Mouse (Mus musculus): ENCODE measurements around the gene Clec10a. TPM values are rescaled to one million over a fixed set of nuclear protein-coding genes. Genes with fewer than 3 reads are reported as not detected.
"Not testable (repeated sequence)": the region's sequence is repeated elsewhere in the genome, so short reads cannot be mapped to it uniquely, and the experiment has no call there.

The Clec10a gene
- 0.67 and 0.80 TPM in 2 replicates for polyA plus RNA-seq (2015; fragmentation: Nextera tagmentation; extraction: Ambion mirVana)

GRCm38 (mm10) chr11:70155897-70156296 lies at the start of gene Clec10a:
Gene Clec10a (plus strand): TSS chr11:70156197.
- H3K36me3 ChIP-seq (ENCODE audit: insufficient read depth, low read length); H3K9me3 ChIP-seq (ENCODE audit: low read length); H3K9ac ChIP-seq (replicated peaks; ENCODE audit: low read length); H3K4me2 ChIP-seq (replicated peaks; ENCODE audit: low read depth, low read length); ATAC-seq (ENCODE audit: low FRiP score, low TSS enrichment); H3K4me3 ChIP-seq (ENCODE audit: low read length); H3K4me1 ChIP-seq (ENCODE audit: insufficient read depth, low read length); H3K27ac ChIP-seq (ENCODE audit: low read length); H3K27me3 ChIP-seq (ENCODE audit: insufficient read depth, low read length): not testable (repeated sequence)
- WGBS, result no CpG with 5 or more reads among the region's 5 CpGs

DNA sequence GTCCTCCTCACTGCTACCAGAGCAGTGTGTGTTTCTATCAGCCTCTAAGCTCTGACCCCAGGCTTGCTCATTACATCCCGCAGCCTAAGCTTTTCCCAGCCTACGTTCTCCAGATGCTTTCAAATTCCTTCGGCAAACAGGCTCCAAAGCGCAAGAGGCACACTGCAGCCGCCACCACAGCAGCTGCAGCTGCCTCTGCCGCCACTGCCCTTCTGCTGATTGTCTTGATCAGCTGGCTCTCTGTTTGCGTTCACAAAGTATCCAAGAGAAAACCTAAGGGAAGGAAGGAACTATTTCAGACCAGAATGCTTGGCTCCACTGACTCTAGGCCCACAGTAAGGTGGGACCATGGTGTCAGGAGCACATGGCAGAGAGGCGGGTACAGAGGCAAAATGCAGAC lies 48.9 kb upstream of the Clec10a start:
- WGBS, result 75% methylated on average over 8 of the region's 8 CpGs
- ATAC-seq (ENCODE audit: low FRiP score, low TSS enrichment), result no peak
- Histone ChIP-seq H3K4me1 (ENCODE audit: insufficient read depth, low read length) (no peaks in the 10 kb centered on the region), H3K27ac (ENCODE audit: low read length) (no peak overlapping the region), H3K36me3 (ENCODE audit: insufficient read depth, low read length) (no peaks in the 10 kb centered on the region), H3K9ac (replicated peaks; ENCODE audit: low read length) (no peak overlapping the region), H3K27me3 (ENCODE audit: insufficient read depth, low read length) (no peaks in the 10 kb centered on the region), H3K4me3 (ENCODE audit: low read length) (no peak overlapping the region), H3K4me2 (replicated peaks; ENCODE audit: low read depth, low read length) (no peak overlapping the region), H3K9me3 (ENCODE audit: low read length) (no peaks in the 10 kb centered on the region)

DNA sequence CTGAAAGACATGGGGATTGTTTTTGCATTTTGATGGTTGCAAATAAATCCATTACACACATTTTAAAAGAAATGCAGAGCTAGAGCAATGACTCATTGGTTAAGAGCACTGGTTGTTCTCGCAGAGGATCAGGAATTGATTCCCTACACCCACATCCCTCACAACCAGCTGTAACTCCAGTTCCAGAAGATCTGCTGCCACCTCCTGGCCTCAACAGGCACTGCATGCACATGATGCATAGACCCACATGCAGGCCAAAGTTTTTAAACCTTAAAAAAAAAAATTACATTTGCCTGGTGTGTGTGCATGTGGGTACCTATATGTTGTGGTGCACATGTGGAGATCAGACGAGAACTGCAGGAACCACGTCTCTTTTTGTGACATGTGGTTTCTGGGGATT lies 45.9 kb upstream of the Clec10a start:
- no peaks in the 10 kb centered on the region for H3K4me1 ChIP-seq (ENCODE audit: insufficient read depth, low read length)
- no peak overlapping the region for H3K4me3 ChIP-seq (ENCODE audit: low read length)
- no peaks in the 10 kb centered on the region for H3K9me3 ChIP-seq (ENCODE audit: low read length)
- no peak overlapping the region for H3K27ac ChIP-seq (ENCODE audit: low read length)
- H3K27me3 ChIP-seq (ENCODE audit: insufficient read depth, low read length), result no peaks in the 10 kb centered on the region
- no peak for ATAC-seq (ENCODE audit: low FRiP score, low TSS enrichment)
- no peak overlapping the region for H3K9ac ChIP-seq (replicated peaks; ENCODE audit: low read length)
- H3K36me3 ChIP-seq (ENCODE audit: insufficient read depth, low read length), result no peaks in the 10 kb centered on the region
- no peak overlapping the region for H3K4me2 ChIP-seq (replicated peaks; ENCODE audit: low read depth, low read length)
- 78% methylated on average over 3 of the region's 3 CpGs for WGBS

DNA sequence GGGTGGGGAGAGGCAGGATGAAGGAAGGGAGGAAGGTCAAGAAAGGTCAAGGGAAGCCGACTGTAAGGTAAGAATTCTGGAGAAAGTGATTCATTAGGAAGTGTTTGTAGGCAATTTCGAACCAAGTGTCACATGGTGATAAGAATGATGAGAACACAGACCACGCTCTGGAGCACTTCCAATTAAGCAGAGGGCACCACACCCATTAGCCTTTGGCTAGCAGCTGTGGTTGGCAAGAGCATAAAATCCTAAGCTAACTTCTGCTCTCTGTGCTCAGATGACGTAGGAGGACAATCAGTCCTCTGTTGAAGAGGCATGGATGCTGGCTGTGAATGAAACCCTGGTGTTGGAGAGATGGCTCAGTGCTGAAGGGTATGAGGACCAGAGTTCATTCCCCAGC lies 41.4 kb upstream of the Clec10a start:
- Histone ChIP-seq H3K4me1 (ENCODE audit: insufficient read depth, low read length) (no peaks in the 10 kb centered on the region), H3K27ac (ENCODE audit: low read length) (no peak overlapping the region), H3K9ac (replicated peaks; ENCODE audit: low read length) (no peak overlapping the region), H3K4me3 (ENCODE audit: low read length) (no peak overlapping the region), H3K36me3 (ENCODE audit: insufficient read depth, low read length) (no peaks in the 10 kb centered on the region), H3K4me2 (replicated peaks; ENCODE audit: low read depth, low read length) (no peak overlapping the region), H3K27me3 (ENCODE audit: insufficient read depth, low read length) (no peaks in the 10 kb centered on the region), H3K9me3 (ENCODE audit: low read length) (0 out of 2 replicates have a peak, but pooled peaks cover 3% of the 10 kb centered on the region)
- no peak for ATAC-seq (ENCODE audit: low FRiP score, low TSS enrichment)
- 23% methylated on average over 4 of the region's 4 CpGs for WGBS

- Histone ChIP-seq H3K9ac (replicated peaks; ENCODE audit: low read length) (no peak overlapping the region), H3K4me2 (replicated peaks; ENCODE audit: low read depth, low read length) (no peak overlapping the region), H3K36me3 (ENCODE audit: insufficient read depth, low read length) (no peaks in the 10 kb centered on the region), H3K9me3 (ENCODE audit: low read length) (peaks cover 9% of the 10 kb centered on the region), H3K4me3 (ENCODE audit: low read length) (no peak overlapping the region), H3K27ac (ENCODE audit: low read length) (no peak overlapping the region), H3K27me3 (ENCODE audit: insufficient read depth, low read length) (no peaks in the 10 kb centered on the region), H3K4me1 (ENCODE audit: insufficient read depth, low read length) (no peaks in the 10 kb centered on the region)
- 89% methylated on average over 3 of the region's 3 CpGs for WGBS
- no peak for ATAC-seq (ENCODE audit: low FRiP score, low TSS enrichment)
These were observed 40.1 kb upstream of the Clec10a start for GRCm38 (mm10) chr11:70115901-70116300.

GRCm38 (mm10) chr11:70129926-70130379 lies 26.0 kb upstream of the Clec10a start, which contains the start of gene Mgl2:
Gene Mgl2 (plus strand): TSS chr11:70130329.
- no peak within 1 kb of the TSS for H3K9ac ChIP-seq (replicated peaks; ENCODE audit: low read length)
- no peaks in the 10 kb centered on the region for H3K36me3 ChIP-seq (ENCODE audit: insufficient read depth, low read length)
- H3K27ac ChIP-seq (ENCODE audit: low read length), result no peak within 1 kb of the TSS
- peaks cover 3% of the 10 kb centered on the region; the same call in 1 of the 2 replicates for H3K9me3 ChIP-seq (ENCODE audit: low read length)
- no peak within 1 kb of the TSS for H3K4me2 ChIP-seq (replicated peaks; ENCODE audit: low read depth, low read length)
- H3K4me3 ChIP-seq (ENCODE audit: low read length), result no peak within 1 kb of the TSS
- H3K27me3 ChIP-seq (ENCODE audit: insufficient read depth, low read length), result no peaks in the 10 kb centered on the region
- no peaks in the 10 kb centered on the region for H3K4me1 ChIP-seq (ENCODE audit: insufficient read depth, low read length)
- no peak for ATAC-seq (ENCODE audit: low FRiP score, low TSS enrichment)
- 74% methylated on average over 9 of the region's 9 CpGs for WGBS

DNA sequence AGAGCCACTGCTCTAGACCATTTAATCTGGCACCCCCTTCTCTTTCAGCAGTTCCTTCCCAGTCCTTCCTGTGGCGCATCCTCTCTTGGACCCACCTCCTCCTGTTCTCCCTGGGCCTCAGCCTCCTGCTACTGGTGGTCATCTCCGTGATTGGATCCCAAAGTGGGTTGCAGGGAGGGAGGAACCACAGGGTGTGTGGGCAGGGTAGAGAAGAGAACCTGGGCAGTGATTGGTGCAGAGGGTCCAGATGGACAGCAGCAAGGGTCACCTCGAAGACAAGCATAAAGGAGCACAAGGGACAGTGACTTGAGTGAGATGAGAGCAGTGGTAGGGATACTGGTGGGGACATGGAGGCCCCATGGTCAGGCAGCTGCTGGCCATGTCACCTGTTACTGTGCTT lies 21.0 kb upstream of the Clec10a start:
- 62% methylated on average over 3 of the region's 3 CpGs for WGBS
- H3K9ac ChIP-seq (replicated peaks; ENCODE audit: low read length); H3K27me3 ChIP-seq (ENCODE audit: insufficient read depth, low read length); H3K4me2 ChIP-seq (replicated peaks; ENCODE audit: low read depth, low read length); H3K36me3 ChIP-seq (ENCODE audit: insufficient read depth, low read length); H3K4me1 ChIP-seq (ENCODE audit: insufficient read depth, low read length); H3K4me3 ChIP-seq (ENCODE audit: low read length); H3K27ac ChIP-seq (ENCODE audit: low read length); H3K9me3 ChIP-seq (ENCODE audit: low read length): not testable (repeated sequence)
- peak; percentile 31; the same call in 1 of the 2 replicates for ATAC-seq (ENCODE audit: low FRiP score, low TSS enrichment)

GRCm38 (mm10) chr11:70135925-70136324 lies 20.1 kb upstream of the Clec10a start:
- H3K27ac ChIP-seq (ENCODE audit: low read length); H3K36me3 ChIP-seq (ENCODE audit: insufficient read depth, low read length); H3K27me3 ChIP-seq (ENCODE audit: insufficient read depth, low read length); H3K9ac ChIP-seq (replicated peaks; ENCODE audit: low read length); H3K4me3 ChIP-seq (ENCODE audit: low read length); H3K4me2 ChIP-seq (replicated peaks; ENCODE audit: low read depth, low read length); ATAC-seq (ENCODE audit: low FRiP score, low TSS enrichment); H3K9me3 ChIP-seq (ENCODE audit: low read length); H3K4me1 ChIP-seq (ENCODE audit: insufficient read depth, low read length): not testable (repeated sequence)
- 84% methylated on average over 8 of the region's 8 CpGs for WGBS

DNA sequence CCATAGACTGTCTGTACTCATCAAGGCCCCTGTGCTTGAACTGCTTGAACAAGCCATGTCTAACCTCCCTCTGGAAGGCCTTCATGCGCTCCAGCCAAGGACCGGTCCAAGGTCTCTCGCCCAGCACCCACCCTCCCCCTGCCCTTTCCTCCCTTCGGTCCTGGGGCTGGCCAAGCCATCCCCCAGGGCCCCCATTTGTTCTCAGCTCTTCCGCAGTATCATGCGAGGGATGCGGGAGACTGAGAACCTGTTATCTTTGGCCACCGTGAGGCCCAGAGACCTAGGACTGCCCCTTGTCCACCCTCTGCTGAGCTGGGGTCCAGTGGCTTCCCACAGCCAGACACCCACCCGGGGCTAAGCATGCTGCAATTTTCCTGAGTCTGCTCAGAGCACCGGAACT lies 16.8 kb upstream of the Clec10a start:
- Histone ChIP-seq H3K36me3 (ENCODE audit: insufficient read depth, low read length) (no peaks in the 10 kb centered on the region), H3K4me3 (ENCODE audit: low read length) (no peak overlapping the region), H3K4me2 (replicated peaks; ENCODE audit: low read depth, low read length) (no peak overlapping the region), H3K27ac (ENCODE audit: low read length) (no peak overlapping the region), H3K9ac (replicated peaks; ENCODE audit: low read length) (no peak overlapping the region), H3K9me3 (ENCODE audit: low read length) (no peaks in the 10 kb centered on the region), H3K4me1 (ENCODE audit: insufficient read depth, low read length) (no peaks in the 10 kb centered on the region), H3K27me3 (ENCODE audit: insufficient read depth, low read length) (no peaks in the 10 kb centered on the region)
- 59% methylated on average over 10 of the region's 10 CpGs for WGBS
- no peak for ATAC-seq (ENCODE audit: low FRiP score, low TSS enrichment)

GRCm38 (mm10) chr11:70151072-70151471 lies 4.9 kb upstream of the Clec10a start:
- no peaks in the 10 kb centered on the region for H3K4me1 ChIP-seq (ENCODE audit: insufficient read depth, low read length)
- no peak for ATAC-seq (ENCODE audit: low FRiP score, low TSS enrichment)
- no peak overlapping the region for H3K9ac ChIP-seq (replicated peaks; ENCODE audit: low read length)
- no peaks in the 10 kb centered on the region for H3K36me3 ChIP-seq (ENCODE audit: insufficient read depth, low read length)
- 78% methylated on average over 3 of the region's 3 CpGs for WGBS
- H3K27ac ChIP-seq (ENCODE audit: low read length), result no peak overlapping the region
- no peaks in the 10 kb centered on the region for H3K9me3 ChIP-seq (ENCODE audit: low read length)
- no peak overlapping the region for H3K4me2 ChIP-seq (replicated peaks; ENCODE audit: low read depth, low read length)
- H3K27me3 ChIP-seq (ENCODE audit: insufficient read depth, low read length), result no peaks in the 10 kb centered on the region
- H3K4me3 ChIP-seq (ENCODE audit: low read length), result no peak overlapping the region

Measured in kidney, embryonic 16.5 days (tissue).